Mouse (Mus musculus) ES-Bruce4 (cell line): ENCODE measurements around the gene Chka.

Experiments
- CTCF ChIP-seq: IDR thresholded peaks from one replicate; pipeline ENCODE4 v1.8.1; 2011; ENCODE audit warnings: low read depth, low read length
- EP300 ChIP-seq: IDR thresholded peaks from 2 replicates; pipeline ENCODE4 v1.6.1; 2011; ENCODE audit warnings: low read depth, low read length; ENCODE audit not compliant: insufficient read depth
- POLR2A ChIP-seq: IDR thresholded peaks from one replicate; pipeline ENCODE4 v1.8.1; 2011; ENCODE audit warnings: low read length; ENCODE audit not compliant: insufficient read depth

DNA sequence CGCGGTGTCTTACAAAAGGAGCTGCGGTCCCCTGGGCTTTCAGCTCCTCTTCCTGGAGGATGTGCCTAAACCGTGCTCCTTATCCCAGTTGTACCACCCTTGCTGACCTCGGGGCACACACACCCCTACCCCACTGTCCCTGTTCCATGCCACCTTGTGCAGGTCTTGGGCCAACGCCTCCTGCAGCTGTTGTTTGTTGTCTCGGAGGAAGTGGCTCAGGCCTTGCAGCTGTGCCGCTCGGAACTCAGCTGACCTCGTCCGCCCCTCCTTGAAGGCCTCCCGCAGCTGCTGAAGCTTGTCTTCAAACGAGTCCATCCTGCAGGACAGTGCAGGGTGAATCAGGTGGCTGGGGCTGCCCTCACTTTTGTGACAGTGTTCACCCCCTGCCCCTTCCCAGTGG, 72.0 kb downstream of the Chka start:
- TF ChIP-seq POLR2A (no peak), CTCF (no peak), EP300 (no peak)
